Mouse (Mus musculus) right cerebral cortex, adult 2 months (tissue): ENCODE results near the gene Scyl1.

ENCODE experiments used
- DNase-seq, 2 experiments: peaks; one replicate each; pipeline ENCODE4 v3.0.0; 2021 to 2022; ENCODE audit warnings: low spot score in 2 of 2

The Scyl1 gene

DNA sequence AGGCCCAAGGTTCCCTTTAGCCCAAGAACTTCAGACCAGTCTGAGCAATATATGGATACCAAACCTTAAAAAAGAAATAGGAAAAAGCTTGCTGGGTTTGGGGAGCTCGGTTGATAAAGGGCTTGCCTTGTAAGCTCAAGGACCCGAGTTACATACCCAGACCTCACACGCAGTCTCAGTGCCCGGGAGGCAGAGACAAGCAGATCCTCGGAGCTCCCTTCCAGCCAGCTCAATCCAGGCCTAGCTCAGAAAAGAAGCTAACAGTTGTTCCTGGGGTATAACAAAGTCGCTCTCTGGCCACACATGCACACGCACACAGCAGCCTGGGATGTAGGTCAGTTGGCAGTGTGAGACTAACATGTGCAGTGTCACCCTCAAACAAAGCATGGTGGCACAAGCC is 16.7 kb upstream of the Scyl1 start:
- DNase-seq, result no peak

DNA sequence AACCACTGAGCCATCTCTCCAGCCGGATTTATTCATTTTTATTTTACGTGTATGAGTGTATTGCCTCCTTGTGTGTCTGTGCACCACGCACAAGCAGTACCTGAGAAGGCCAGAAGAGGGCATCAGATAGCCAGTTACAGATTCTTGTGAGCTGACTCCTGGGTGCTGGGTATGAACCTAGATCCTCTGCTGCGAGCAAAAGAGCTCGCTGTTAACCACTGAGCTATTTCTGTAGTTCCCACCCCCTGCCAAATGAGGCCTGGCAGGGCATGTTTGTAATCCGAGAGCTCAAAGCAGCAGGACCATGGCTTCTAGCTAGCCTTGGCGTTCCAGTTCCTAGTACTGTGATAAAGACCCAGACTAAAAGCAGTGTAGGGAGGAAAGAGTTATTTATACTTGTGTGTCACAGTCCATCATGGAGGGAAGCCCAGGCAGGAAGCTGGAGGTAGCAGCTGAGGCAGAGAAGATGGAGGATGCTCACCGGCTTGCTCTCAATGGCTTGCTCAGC is 16.0 kb upstream of the Scyl1 start:
- peak; percentile 89 to 92 for DNase-seq

DNA sequence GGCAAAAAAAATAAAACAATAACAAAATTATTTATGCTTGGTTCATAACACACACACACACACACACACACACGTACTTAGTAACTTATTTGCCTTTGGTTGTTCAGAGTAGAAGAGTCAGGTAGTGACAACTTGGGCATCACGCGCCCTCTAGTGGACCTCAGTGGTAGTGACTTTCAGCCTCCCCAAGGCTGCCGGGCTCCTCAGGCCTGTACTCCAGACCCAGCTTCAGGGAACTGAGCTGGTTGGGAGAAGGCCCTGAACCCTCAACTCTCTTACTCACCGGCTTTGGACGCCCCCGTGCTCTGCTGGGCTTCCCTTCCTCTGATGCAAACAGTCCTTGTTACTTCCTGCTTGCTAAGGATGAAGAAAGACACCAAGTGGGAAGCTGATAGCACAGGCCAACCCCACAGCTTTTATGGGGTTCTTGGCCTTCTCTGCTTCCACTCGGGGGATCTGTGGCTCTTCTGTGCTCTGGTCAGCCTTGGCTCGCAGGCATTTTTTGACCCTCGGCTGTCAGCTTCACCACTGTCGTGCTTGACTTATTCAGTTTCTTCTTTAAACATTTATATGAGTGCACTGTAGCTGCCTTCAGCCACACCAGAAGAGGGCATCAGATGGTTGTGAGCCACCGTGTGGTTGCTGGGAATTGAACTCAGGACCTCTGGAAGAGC is 15.4 kb upstream of the Scyl1 start:
- peak; percentile 91 to 95 for DNase-seq

DNA sequence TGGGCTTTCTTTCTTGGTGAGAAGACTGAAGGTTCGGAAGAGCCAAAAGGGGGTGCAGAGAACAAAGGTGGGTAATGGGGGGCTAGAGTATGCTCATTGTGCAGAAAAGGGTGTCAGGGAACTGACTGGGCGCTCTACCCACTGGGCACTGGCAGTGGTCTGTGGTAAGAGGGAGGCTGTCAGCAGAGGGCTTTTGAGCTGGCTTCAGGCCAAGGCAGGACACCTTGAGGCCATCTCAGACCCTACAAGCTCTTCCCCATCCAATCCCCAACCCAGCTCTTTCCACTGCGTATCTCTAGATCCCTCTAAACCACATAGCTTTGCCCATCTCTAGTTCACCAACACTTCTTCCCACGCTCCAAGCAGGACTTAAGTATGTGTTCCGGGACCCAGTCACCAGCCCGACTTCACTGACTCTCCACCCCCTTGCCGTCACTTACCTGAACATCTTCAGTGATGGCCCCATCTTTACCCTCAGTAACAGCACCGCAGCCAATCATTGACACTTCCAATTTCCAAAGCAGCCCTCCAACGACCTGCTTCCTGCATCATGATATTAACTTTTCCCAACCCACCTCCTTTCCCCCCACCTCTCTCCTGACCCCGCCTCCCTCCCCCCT is 13.8 kb upstream of the Scyl1 start:
- DNase-seq, result no peak

DNA sequence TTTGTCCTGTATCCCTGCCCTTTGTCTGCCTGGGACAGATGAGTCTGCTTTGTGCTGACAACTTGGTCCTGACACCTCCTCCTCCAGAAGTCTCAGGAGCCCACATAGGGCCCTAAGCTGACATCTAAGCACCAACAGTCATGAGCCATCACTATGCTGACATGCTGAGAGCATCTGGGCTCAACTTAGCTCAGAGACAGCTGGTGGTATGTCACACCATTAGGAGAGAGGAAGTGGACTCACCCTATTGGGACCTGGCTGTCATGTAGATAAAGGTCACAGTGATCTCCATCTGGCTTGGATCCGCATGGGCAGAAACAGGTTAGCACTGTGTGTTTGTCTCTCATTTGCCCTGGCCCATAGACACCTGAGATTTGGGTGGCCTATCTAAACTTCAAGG is 10.9 kb upstream of the Scyl1 start:
- DNase-seq, result no peak

DNA sequence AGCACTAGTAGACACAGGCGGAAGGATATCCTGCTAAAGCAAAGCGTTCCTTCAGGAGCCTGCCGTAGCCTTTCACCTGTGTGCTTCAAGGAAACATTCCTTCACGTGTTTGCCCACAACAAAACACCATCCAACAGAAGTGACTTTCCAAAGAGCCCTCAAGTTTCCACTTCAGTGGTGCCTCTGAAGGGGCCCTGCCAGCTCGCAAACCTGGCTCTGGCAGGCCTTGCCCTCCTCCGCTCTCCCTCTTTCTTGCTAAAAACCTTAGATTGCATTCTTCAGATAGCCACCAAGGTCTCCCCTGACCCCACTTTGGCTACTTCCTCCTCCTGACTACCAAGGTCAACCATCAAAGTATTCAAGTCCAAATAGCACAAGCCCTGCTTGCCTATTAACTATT is 10.3 kb upstream of the Scyl1 start:
- DNase-seq, result no peak

DNA sequence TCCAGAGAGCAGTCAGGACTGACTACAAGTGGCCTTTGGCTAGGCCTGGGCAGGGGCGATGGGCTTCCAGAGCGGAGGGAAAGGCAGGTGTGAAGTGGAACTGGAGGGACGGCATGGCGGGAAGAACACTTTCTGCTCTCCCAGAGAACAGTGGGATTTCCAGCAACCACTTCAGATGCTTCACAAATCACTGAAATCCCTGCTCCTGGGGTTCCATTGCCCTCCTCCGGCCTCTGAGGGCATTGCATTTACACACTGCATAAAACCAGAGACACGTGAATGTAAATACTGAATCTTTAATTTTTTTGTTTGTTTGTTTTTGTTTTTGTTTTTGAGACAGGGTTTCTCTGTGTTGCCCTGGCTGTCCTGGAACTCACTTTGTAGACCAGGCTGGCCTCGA is 9.0 kb upstream of the Scyl1 start:
- DNase-seq, result no peak

DNA sequence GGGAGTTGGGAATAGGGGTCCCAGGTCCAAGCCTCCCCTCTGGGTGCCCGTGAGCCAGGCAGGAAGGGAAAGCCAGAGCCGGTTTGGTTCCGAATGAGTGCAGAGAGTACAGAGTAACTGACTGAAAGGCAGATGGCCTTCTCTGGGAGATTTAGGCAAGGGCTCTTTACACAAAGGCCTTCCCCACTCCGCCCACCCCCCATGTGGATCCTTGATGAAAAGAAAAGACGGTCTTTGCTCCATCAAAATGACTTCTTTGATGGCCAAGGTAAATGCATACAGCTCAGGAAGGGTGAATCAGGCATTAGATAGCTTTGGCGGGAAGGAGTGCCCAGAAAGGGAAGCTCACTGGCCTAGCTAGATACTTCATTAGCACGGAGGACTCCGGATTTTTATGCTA is 7.1 kb upstream of the Scyl1 start:
- DNase-seq, result no peak

DNA sequence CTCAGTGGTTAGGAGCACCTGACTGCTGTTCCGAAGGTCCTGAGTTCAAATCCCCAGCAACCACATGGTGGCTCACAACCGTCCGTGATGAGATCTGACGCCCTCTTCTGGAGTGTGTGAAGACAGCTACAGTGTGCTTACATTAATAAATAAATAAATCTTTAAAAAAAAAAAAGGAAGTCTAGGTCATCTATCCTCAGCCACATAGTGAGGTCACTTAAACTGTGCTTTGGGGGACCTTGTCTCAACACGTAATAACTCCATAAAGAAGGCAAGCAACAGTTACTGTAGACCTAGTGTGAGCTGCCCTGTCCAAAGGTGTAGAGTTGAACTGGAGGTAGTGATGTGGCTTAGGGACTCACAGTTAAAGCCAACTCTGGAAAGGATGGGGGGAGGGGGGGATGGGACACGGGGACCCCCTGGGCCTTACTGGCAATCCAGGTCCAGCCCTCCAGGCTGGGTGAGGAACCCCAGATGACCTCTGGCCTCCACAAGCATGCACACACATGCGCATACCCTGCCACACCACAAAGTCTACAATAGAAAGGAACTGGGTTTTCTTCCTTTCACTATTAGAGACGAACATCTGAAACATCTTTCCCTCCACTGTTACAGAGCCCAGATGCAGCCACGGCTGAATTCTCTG is 6.3 kb upstream of the Scyl1 start:
- no peak for DNase-seq

DNA sequence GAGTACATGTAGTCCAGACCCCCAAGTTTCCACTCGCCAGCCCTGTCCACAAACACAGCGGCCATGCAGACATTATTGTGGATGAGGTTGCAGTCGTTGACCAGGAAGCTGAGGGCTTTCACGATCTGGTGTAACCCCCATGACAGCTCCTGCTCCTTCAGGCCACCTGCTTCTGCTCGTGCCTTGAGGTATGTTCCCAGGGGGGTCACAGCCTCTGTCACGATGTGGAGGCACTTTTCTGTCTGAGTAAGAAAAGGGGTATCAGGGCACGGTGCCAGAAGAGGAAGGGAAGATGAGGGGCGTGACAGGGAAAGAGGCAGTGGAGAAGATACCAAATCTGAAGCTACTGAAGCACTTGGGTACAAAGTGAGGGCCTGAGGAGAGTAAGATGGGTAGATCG is 908 bp downstream of the Scyl1 start:
- no peak for DNase-seq

DNA sequence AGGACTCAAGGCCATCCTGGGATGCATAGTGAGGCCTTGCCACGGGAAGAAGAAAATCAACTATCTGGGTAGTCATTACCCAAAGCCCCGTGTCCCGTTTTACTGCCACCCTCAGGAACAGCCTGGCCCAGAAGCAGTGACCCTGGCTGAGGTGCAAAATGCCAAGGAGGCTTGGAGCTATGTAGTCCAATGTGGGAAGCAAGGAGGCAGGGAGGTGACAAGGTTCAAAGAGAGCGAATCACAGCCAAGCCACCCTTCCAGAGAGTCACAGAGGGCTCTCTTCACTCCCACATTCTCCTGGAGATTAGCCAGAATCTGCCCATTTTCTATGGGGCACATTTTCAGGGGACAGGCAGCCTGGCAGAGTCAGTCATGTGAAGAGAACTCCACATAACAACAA is 3.9 kb downstream of the Scyl1 start:
- no peak for DNase-seq

DNA sequence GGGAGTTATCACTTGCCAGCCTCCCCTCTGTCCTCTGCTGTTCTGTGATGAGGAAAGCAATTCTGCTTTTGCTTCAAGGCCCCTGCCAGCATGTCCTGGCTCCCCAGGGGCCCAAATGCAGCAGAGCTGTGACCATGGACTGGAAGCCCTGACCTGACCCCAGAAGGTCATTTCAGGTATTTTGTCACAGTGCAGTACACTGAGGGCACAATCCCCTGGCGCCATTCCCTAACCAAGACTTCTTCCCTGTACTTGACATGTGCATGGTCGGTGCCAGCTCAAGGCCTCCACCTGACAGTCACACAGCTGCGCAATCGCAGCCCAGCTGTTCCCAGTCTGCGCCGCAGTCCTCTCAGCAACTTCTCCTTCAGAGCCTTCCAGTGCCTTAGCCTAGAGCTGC is 8.1 kb downstream of the Scyl1 start:
- no peak for DNase-seq

DNA sequence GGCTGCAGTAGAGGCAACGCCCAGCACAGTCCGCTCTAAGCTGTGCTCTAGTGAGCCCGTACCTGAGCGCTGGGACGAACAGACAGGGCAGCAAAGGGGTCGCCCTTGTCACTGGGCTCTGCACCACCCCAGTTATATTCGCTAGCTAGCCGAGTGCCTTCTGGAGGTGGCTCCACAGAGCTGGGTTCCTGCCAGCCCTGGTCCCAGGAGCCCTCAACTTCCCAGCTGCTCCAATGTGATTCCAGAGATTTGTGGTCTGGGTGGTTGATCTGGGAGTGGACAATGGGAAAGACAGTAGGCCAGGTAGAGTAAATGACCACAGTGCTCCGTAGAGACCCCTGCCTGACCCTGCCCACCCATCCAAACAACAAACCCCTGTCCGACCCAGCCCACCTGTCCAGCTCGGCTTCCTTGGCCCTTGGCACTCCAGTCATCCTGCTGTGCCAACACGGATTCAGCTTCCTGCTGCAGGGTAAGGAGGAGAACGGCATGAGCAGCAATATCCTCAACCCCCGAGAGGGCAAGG is 12.3 kb downstream of the Scyl1 start:
- DNase-seq, result no peak

DNA sequence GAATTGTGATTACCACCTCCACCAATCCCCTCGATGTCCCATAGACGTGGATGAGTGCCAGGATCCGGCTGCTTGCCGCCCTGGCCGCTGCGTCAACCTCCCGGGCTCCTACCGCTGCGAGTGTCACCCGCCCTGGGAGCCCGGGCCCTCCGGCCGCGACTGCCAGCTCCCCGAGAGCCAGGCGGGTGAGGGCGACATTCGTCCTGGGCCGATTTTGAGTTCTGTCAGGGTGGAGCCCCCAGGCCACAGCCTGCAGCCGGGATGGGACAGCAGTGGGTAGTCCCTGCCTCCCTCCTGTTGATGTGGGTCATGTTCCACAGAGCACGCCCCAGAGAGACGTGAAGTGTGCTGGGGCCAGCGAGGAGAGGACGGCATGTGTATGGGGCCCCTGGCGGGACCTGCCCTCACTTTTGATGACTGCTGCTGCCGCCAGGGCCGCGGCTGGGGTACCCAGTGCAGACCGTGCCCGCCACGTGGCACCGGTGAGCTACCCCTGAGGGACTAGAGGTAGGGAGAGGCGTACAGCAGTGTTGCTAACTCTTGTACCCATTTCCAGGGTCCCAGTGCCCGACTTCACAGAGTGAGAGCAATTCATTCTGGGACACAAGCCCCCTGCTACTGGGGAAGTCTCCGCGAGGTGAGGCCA is 14.1 kb downstream of the Scyl1 start:
- DNase-seq, result no peak

DNA sequence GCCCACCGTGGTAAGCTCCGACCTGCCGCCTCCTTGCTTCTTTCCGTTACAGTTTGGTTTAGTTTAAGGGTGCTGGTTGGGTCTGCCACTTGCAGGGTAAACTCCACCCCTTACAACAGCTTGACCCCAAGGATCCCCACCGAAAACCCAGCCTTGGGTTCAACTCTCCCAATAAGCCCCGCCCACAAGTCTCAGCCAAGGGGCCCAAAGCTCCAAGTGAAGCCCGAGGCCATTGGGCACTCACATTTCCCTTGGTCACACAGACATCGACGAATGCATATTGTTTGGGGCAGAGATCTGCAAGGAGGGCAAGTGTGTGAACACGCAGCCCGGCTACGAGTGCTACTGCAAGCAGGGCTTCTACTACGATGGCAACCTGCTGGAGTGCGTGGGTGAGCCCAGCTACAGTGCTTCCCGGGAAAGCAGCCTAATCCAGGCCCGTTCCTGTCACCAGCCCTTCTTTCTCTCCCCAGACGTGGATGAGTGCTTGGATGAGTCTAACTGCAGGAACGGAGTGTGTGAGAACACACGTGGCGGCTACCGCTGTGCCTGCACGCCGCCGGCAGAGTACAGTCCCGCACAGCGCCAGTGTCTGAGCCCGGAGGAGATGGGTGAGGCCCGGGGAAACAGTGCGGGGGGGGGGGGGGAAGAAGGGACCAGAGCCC is 14.8 kb downstream of the Scyl1 start:
- peak; percentile 83 to 85 for DNase-seq

DNA sequence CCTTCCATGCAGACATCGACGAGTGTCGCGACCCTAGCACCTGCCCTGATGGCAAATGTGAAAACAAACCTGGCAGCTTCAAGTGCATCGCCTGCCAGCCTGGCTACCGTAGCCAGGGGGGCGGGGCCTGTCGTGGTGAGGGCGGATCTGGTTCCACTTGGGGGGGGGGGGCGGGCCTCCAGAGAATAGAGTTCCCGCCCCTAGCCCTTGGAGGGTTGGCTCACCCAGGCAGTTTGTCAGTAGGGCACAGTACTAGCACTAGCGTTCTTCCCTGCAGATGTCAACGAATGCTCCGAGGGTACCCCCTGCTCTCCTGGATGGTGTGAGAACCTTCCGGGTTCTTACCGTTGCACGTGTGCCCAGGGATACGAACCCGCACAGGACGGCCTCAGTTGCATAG is 19.5 kb downstream of the Scyl1 start:
- no peak for DNase-seq

DNA sequence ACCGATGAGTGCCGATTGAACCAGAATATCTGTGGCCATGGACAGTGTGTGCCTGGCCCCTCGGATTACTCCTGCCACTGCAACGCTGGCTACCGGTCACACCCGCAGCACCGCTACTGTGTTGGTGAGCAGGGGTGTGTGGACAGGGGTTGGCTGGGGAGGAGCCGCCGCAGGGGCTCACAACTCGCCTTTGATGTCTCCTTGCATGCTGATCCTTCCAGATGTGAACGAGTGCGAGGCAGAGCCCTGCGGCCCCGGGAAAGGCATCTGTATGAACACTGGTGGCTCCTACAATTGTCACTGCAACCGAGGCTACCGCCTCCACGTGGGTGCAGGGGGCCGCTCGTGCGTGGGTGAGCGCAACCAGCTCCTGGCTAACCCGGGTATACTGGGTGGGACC is 20.3 kb downstream of the Scyl1 start:
- no peak for DNase-seq

DNA sequence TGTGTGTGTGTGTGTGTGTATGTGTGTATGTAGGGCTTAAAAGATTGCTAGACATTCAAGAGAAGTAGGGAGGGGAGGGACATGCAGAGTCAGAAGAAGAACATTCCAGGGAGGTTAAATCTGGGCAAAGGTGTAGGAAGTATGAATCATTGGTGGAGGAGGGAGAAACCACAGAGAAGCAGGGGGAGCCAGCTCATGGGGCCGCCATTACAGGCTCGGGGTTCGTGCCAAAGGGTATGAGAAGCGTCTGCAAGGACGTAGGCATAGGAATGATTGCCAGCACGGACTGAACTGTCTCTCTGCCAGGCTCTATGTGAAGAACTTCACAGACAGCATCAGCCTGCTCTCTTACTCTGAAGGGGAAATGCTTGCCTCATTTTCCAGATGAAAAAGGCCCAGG is 21.7 kb downstream of the Scyl1 start:
- DNase-seq, result no peak

DNA sequence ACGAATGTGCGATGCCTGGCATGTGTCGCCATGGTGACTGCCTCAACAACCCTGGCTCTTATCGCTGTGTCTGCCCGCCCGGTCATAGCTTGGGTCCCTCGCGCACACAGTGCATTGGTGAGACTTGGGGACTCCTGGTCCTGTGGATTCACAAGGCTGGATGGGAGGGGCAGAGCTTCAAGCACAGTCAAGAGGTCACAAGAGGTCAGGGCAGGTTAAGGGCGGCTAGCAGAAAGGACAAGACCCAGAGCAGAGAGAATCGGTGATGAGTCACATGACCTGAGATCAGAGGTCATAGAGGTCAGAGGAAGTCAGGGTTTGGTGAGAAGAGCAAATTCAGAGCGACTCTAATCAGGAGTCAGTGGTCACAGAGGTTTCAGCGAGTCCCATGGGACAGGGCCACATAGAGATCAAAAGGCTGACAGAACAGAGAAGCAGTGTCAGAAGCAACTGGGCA is 24.3 kb downstream of the Scyl1 start:
- no peak for DNase-seq

DNA sequence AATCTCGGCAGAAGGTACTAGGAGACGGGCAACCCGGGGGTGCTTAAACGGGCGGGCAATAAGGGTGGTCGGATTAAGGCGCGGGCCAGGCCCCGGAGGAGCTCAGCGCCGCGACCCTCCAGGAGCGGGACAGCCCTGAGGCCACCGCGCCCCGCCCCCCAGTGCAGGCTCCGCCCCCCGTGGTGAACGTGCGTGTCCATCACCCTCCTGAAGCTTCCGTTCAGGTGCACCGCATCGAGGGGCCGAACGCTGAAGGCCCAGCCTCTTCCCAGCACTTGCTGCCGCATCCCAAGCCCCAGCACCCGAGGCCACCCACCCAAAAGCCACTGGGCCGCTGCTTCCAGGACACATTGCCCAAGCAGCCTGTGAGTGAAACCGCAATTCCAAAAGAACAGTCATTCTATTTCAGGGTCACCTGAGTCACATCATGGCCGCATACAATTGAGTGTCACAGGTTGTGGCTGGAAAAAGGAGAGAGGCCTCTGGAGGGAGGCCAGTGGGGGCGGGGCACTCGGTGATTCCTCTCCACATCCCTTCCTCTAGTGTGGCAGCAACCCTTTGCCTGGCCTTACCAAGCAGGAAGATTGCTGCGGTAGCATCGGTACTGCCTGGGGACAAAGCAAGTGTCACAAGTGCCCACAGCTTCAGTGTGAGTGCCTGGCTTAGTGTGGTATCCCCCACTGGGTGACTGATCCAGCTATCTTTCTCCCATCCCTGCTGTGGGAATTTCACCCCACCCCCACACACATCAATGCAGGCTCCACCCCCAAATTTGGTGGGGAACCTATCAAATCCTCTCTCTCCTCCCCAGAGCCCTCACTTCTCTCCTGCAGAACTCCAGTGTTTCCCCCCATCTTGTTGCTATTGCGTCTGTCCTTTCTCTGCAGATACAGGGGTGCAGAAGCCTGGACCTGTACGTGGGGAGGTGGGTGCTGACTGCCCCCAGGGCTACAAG is 25.2 kb downstream of the Scyl1 start:
- DNase-seq, result no peak

DNA sequence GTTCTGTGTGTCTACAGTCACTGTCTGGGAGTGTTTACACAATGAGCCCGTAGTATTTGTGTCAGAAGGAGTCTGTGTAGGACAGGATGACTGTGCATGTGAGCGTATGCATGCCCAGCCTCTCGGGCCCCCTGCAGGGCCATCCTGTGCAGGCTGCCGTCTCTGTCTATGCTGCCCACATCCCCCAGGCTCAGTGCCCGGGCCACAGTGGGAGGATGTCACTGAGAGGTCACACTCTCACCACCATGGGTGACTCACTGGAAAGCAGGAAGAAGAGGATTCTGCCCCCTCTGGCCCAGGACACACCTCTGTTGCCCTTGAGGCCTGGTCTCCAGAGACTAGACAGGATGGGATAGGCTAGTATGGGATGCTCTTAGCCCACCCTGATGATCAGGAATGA is 27.6 kb downstream of the Scyl1 start:
- no peak for DNase-seq
